Mouse (Mus musculus): Measurements from ENCODE around the gene Olfr640. TPM values are rescaled to one million over a fixed set of nuclear protein-coding genes. Genes with fewer than 3 reads are reported as not detected.

The Olfr640 gene
- total and polyA plus RNA-seq, 2 experiments from 2014 or later = 0.06 to 0.11 TPM

DNA sequence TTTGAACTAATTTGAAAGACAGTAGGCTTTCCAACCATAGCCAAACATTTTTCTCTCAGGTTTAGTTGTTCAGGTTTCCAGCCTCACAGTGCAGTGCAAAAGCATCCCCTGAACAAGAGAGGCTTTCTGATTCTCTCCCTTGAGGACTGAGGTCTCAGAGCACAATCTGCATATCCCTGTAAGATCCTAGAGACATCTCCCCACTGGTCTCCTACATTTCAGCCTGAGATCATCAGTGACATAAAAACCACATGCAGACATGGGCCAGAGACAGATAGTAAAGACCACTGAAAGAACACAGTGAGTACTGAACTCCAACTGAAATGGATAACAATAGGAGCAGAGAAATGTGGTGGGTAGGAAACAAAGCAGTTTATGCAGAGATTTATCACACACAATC lies 26.9 kb downstream of the Olfr640 start, which contains the start of gene Olfr638:
Olfr638 (plus strand) TSS at position 301 of the 400 bp plus-strand sequence.
- H3K9me3 ChIP-seq (ENCODE audit: low read length) = no peaks in the 10 kb centered on the region
- TF ChIP-seq CTCF (IDR thresholded peaks at IDR 0.05) = no peak
- no peak for DNase-seq (ENCODE audit: low spot score)
- no peaks in the 10 kb centered on the region for H3K27me3 ChIP-seq (ENCODE audit: insufficient read depth, low read length)
- no peak within 1 kb of the TSS for H3K4me3 ChIP-seq (ENCODE audit: low read depth, low read length)
- no peak within 1 kb of the TSS for H3K27ac ChIP-seq (ENCODE audit: low read depth, low read length)
- H3K4me2 ChIP-seq (ENCODE audit: low read depth, low read length, poor library complexity, severe bottlenecking) = no peak within 1 kb of the TSS
- H3K4me1 ChIP-seq (ENCODE audit: insufficient read depth, low read length) = no peaks in the 10 kb centered on the region
- H3K36me3 ChIP-seq (ENCODE audit: insufficient read depth, low read length) = no peaks in the 10 kb centered on the region
- ATAC-seq (ENCODE audit: low FRiP score) = no peak
- no peak within 1 kb of the TSS for H3K9ac ChIP-seq (replicated peaks; ENCODE audit: low read length, poor library complexity, severe bottlenecking)

- H3K36me3 ChIP-seq (ENCODE audit: insufficient read depth, low read length) = no peaks in the 10 kb centered on the region
- ATAC-seq (ENCODE audit: low FRiP score) (no peak), DNase-seq (ENCODE audit: low spot score) (no peak)
- H3K4me1 ChIP-seq (ENCODE audit: insufficient read depth, low read length) = no peaks in the 10 kb centered on the region
- H3K9ac ChIP-seq (replicated peaks; ENCODE audit: low read length, poor library complexity, severe bottlenecking) = no peak overlapping the region
- H3K4me3 ChIP-seq (ENCODE audit: low read depth, low read length) = no peak overlapping the region
- no peak for TF ChIP-seq CTCF (IDR thresholded peaks at IDR 0.05)
- no peak overlapping the region for H3K27ac ChIP-seq (ENCODE audit: low read depth, low read length)
- H3K27me3 ChIP-seq (ENCODE audit: insufficient read depth, low read length) = no peaks in the 10 kb centered on the region
- WGBS = 38% methylated on average over 1 of the region's 1 CpGs
- H3K9me3 ChIP-seq (ENCODE audit: low read length) = no peaks in the 10 kb centered on the region
- no peak overlapping the region for H3K4me2 ChIP-seq (ENCODE audit: low read depth, low read length, poor library complexity, severe bottlenecking)
Observed at GRCm38 (mm10) chr7:103971782-103972181, 53.6 kb downstream of the Olfr640 start.

- Histone ChIP-seq H3K27me3 (ENCODE audit: insufficient read depth, low read length) (no peaks in the 10 kb centered on the region), H3K4me3 (ENCODE audit: low read depth, low read length) (no peak within 1 kb of the TSS)
- WGBS = 81% methylated on average over 1 of the region's 1 CpGs
Observed at GRCm38 (mm10) chr7:103970852-103971251, 54.5 kb downstream of the Olfr640 start, which contains the start of gene Olfr635. Olfr635 (plus strand) TSS chr7:103971152.

More at GRCm38 (mm10) chr7:103970852-103971251, 54.5 kb downstream of the Olfr640 start, which contains the start of gene Olfr635:
- DNase-seq (ENCODE audit: low spot score) (no peak), ATAC-seq (ENCODE audit: low FRiP score) (no peak)
- Histone ChIP-seq H3K36me3 (ENCODE audit: insufficient read depth, low read length) (no peaks in the 10 kb centered on the region), H3K9me3 (ENCODE audit: low read length) (no peaks in the 10 kb centered on the region), H3K4me2 (ENCODE audit: low read depth, low read length, poor library complexity, severe bottlenecking) (no peak within 1 kb of the TSS), H3K9ac (replicated peaks; ENCODE audit: low read length, poor library complexity, severe bottlenecking) (no peak within 1 kb of the TSS), H3K4me1 (ENCODE audit: insufficient read depth, low read length) (no peaks in the 10 kb centered on the region), H3K27ac (ENCODE audit: low read depth, low read length) (no peak within 1 kb of the TSS)
- TF ChIP-seq CTCF (IDR thresholded peaks at IDR 0.05) = no peak

Other genes starting within 250 kb of the Olfr640 start
Only the 30 nearest of the 31 such genes appear.
- not detected in 2 replicates for gene Olfr67, start 233.8 kb downstream of the Olfr640 start, total RNA-seq (2014; rRNA removed)
- gene Olfr67, start 233.8 kb downstream of the Olfr640 start, polyA plus RNA-seq (2015; fragmentation: Nextera tagmentation; extraction: Ambion mirVana) = not detected in 2 replicates
- gene Hbb-bt, start 211.6 kb downstream of the Olfr640 start, total RNA-seq (2014; rRNA removed) = 140 and 223 TPM in 2 replicates
- gene Hbb-bt, start 211.6 kb downstream of the Olfr640 start, polyA plus RNA-seq (2015; fragmentation: Nextera tagmentation; extraction: Ambion mirVana) = 153 and 165 TPM in 2 replicates
- gene Hbb-bs, start 197.5 kb downstream of the Olfr640 start, total RNA-seq (2014; rRNA removed) = 1,016 and 1,022 TPM in 2 replicates
- 709 and 771 TPM in 2 replicates for gene Hbb-bs, start 197.5 kb downstream of the Olfr640 start, polyA plus RNA-seq (2015; fragmentation: Nextera tagmentation; extraction: Ambion mirVana)
- gene Hbb-bh2, start 185.1 kb downstream of the Olfr640 start, total RNA-seq (2014; rRNA removed) = not detected in 2 replicates
- not detected in 2 replicates for gene Hbb-bh2, start 185.1 kb downstream of the Olfr640 start, polyA plus RNA-seq (2015; fragmentation: Nextera tagmentation; extraction: Ambion mirVana)
- gene Hbb-bh1, start 182.4 kb downstream of the Olfr640 start, total RNA-seq (2014; rRNA removed) = not detected in 2 replicates
- not detected in 2 replicates for gene Hbb-bh1, start 182.4 kb downstream of the Olfr640 start, polyA plus RNA-seq (2015; fragmentation: Nextera tagmentation; extraction: Ambion mirVana)
- 1.0 TPM in 1 of 2 replicates, not detected in the other for gene Hbb-y, start 172.4 kb downstream of the Olfr640 start, total RNA-seq (2014; rRNA removed)
- gene Hbb-y, start 172.4 kb downstream of the Olfr640 start, polyA plus RNA-seq (2015; fragmentation: Nextera tagmentation; extraction: Ambion mirVana) = 1.1 TPM in 1 of 2 replicates, not detected in the other
- gene Olfr66, start 139.3 kb downstream of the Olfr640 start, total RNA-seq (2014; rRNA removed) = not detected in 2 replicates
- gene Olfr66, start 139.3 kb downstream of the Olfr640 start, polyA plus RNA-seq (2015; fragmentation: Nextera tagmentation; extraction: Ambion mirVana) = not detected in 2 replicates
- gene Olfr64, start 131.1 kb downstream of the Olfr640 start, total RNA-seq (2014; rRNA removed) = 0.05 TPM in 1 of 2 replicates, not detected in the other
- gene Olfr64, start 131.1 kb downstream of the Olfr640 start, polyA plus RNA-seq (2015; fragmentation: Nextera tagmentation; extraction: Ambion mirVana) = not detected in 2 replicates
- not detected in 2 replicates for gene Olfr65, start 122.1 kb downstream of the Olfr640 start, total RNA-seq (2014; rRNA removed)
- not detected in 2 replicates for gene Olfr65, start 122.1 kb downstream of the Olfr640 start, polyA plus RNA-seq (2015; fragmentation: Nextera tagmentation; extraction: Ambion mirVana)
- gene Olfr631, start 96.7 kb downstream of the Olfr640 start, total RNA-seq (2014; rRNA removed) = not detected in 2 replicates
- gene Olfr631, start 96.7 kb downstream of the Olfr640 start, polyA plus RNA-seq (2015; fragmentation: Nextera tagmentation; extraction: Ambion mirVana) = not detected in 2 replicates
- gene Olfr632, start 91.2 kb downstream of the Olfr640 start, total RNA-seq (2014; rRNA removed) = not detected in 2 replicates
- not detected in 2 replicates for gene Olfr632, start 91.2 kb downstream of the Olfr640 start, polyA plus RNA-seq (2015; fragmentation: Nextera tagmentation; extraction: Ambion mirVana)
- not detected in 2 replicates for gene Olfr633, start 81.1 kb downstream of the Olfr640 start, total RNA-seq (2014; rRNA removed)
- gene Olfr633, start 81.1 kb downstream of the Olfr640 start, polyA plus RNA-seq (2015; fragmentation: Nextera tagmentation; extraction: Ambion mirVana) = not detected in 2 replicates
- not detected in 2 replicates for gene Olfr635, start 54.4 kb downstream of the Olfr640 start, total RNA-seq (2014; rRNA removed)
- gene Olfr635, start 54.4 kb downstream of the Olfr640 start, polyA plus RNA-seq (2015; fragmentation: Nextera tagmentation; extraction: Ambion mirVana) = 0.01 TPM in 1 of 2 replicates, not detected in the other
- gene Olfr638, start 26.8 kb downstream of the Olfr640 start, total RNA-seq (2014; rRNA removed) = not detected in 2 replicates
- not detected in 2 replicates for gene Olfr638, start 26.8 kb downstream of the Olfr640 start, polyA plus RNA-seq (2015; fragmentation: Nextera tagmentation; extraction: Ambion mirVana)
- gene Olfr639, start 8.3 kb downstream of the Olfr640 start, total RNA-seq (2014; rRNA removed) = 0.14 TPM in 1 of 2 replicates, not detected in the other
- not detected in 2 replicates for gene Olfr639, start 8.3 kb downstream of the Olfr640 start, polyA plus RNA-seq (2015; fragmentation: Nextera tagmentation; extraction: Ambion mirVana)
- not detected in 2 replicates for gene Olfr641, start 9.9 kb upstream of the Olfr640 start, total RNA-seq (2014; rRNA removed)
- gene Olfr641, start 9.9 kb upstream of the Olfr640 start, polyA plus RNA-seq (2015; fragmentation: Nextera tagmentation; extraction: Ambion mirVana) = not detected in 2 replicates
- gene Olfr642, start 27.1 kb upstream of the Olfr640 start, total RNA-seq (2014; rRNA removed) = not detected in 2 replicates
- gene Olfr642, start 27.1 kb upstream of the Olfr640 start, polyA plus RNA-seq (2015; fragmentation: Nextera tagmentation; extraction: Ambion mirVana) = not detected in 2 replicates
- not detected in 2 replicates for gene 4930516K23Rik, start 35.9 kb upstream of the Olfr640 start, total RNA-seq (2014; rRNA removed)
- not detected in 2 replicates for gene 4930516K23Rik, start 35.9 kb upstream of the Olfr640 start, polyA plus RNA-seq (2015; fragmentation: Nextera tagmentation; extraction: Ambion mirVana)
- not detected in 2 replicates for gene Olfr644, start 46.3 kb upstream of the Olfr640 start, total RNA-seq (2014; rRNA removed)
- gene Olfr644, start 46.3 kb upstream of the Olfr640 start, polyA plus RNA-seq (2015; fragmentation: Nextera tagmentation; extraction: Ambion mirVana) = not detected in 2 replicates
- not detected in 2 replicates for gene Olfr645, start 59.9 kb upstream of the Olfr640 start, total RNA-seq (2014; rRNA removed)
- gene Olfr645, start 59.9 kb upstream of the Olfr640 start, polyA plus RNA-seq (2015; fragmentation: Nextera tagmentation; extraction: Ambion mirVana) = not detected in 2 replicates
- not detected in 2 replicates for gene Olfr646, start 79.3 kb upstream of the Olfr640 start, total RNA-seq (2014; rRNA removed)
- gene Olfr646, start 79.3 kb upstream of the Olfr640 start, polyA plus RNA-seq (2015; fragmentation: Nextera tagmentation; extraction: Ambion mirVana) = not detected in 2 replicates
- not detected in 2 replicates for gene Ubqln5, start 104.3 kb upstream of the Olfr640 start, total RNA-seq (2014; rRNA removed)
- gene Ubqln5, start 104.3 kb upstream of the Olfr640 start, polyA plus RNA-seq (2015; fragmentation: Nextera tagmentation; extraction: Ambion mirVana) = not detected in 2 replicates
- not detected in 2 replicates for gene Olfr643, start 111.8 kb upstream of the Olfr640 start, total RNA-seq (2014; rRNA removed)
- gene Olfr643, start 111.8 kb upstream of the Olfr640 start, polyA plus RNA-seq (2015; fragmentation: Nextera tagmentation; extraction: Ambion mirVana) = not detected in 2 replicates
- gene Ubqln3, start 117.7 kb upstream of the Olfr640 start, total RNA-seq (2014; rRNA removed) = not detected in 2 replicates
- gene Ubqln3, start 117.7 kb upstream of the Olfr640 start, polyA plus RNA-seq (2015; fragmentation: Nextera tagmentation; extraction: Ambion mirVana) = not detected in 2 replicates
- gene Ubqlnl, start 125.0 kb upstream of the Olfr640 start, total RNA-seq (2014; rRNA removed) = not detected in 2 replicates
- not detected in 2 replicates for gene Ubqlnl, start 125.0 kb upstream of the Olfr640 start, polyA plus RNA-seq (2015; fragmentation: Nextera tagmentation; extraction: Ambion mirVana)
- not detected in 2 replicates for gene Olfm5, start 139.3 kb upstream of the Olfr640 start, total RNA-seq (2014; rRNA removed)
- not detected in 2 replicates for gene Olfm5, start 139.3 kb upstream of the Olfr640 start, polyA plus RNA-seq (2015; fragmentation: Nextera tagmentation; extraction: Ambion mirVana)
- gene Olfr648, start 157.8 kb upstream of the Olfr640 start, total RNA-seq (2014; rRNA removed) = not detected in 2 replicates
- 0.39 and 0.42 TPM in 2 replicates for gene Olfr648, start 157.8 kb upstream of the Olfr640 start, polyA plus RNA-seq (2015; fragmentation: Nextera tagmentation; extraction: Ambion mirVana)
- not detected in 2 replicates for gene Olfr649, start 170.4 kb upstream of the Olfr640 start, total RNA-seq (2014; rRNA removed)
- not detected in 2 replicates for gene Olfr649, start 170.4 kb upstream of the Olfr640 start, polyA plus RNA-seq (2015; fragmentation: Nextera tagmentation; extraction: Ambion mirVana)
- 0.11 and 0.33 TPM in 2 replicates for gene Trim6, start 193.2 kb upstream of the Olfr640 start, total RNA-seq (2014; rRNA removed)
- gene Trim6, start 193.2 kb upstream of the Olfr640 start, polyA plus RNA-seq (2015; fragmentation: Nextera tagmentation; extraction: Ambion mirVana) = 0.49 and 0.75 TPM in 2 replicates
- gene Trim34a, start 218.9 kb upstream of the Olfr640 start, total RNA-seq (2014; rRNA removed) = 1.9 and 2.4 TPM in 2 replicates
- gene Trim34a, start 218.9 kb upstream of the Olfr640 start, polyA plus RNA-seq (2015; fragmentation: Nextera tagmentation; extraction: Ambion mirVana) = 0.78 and 0.86 TPM in 2 replicates

All from midbrain, postnatal 0 days (tissue).